Mouse (Mus musculus) adrenal gland (tissue): ENCODE measurements around the gene Otop1.

Source experiments
- intact Hi-C: fragments of 180-260 bp; cut with DNase I; formaldehyde crosslinking; loops from one replicate; pipeline ENCODE4 v1.15.1; 2025

The Otop1 gene

GRCm38 (mm10) chr5:38301761-38302411 lies 26.1 kb downstream of the Otop1 start:
- intact Hi-C loops = no loop called here

DNA sequence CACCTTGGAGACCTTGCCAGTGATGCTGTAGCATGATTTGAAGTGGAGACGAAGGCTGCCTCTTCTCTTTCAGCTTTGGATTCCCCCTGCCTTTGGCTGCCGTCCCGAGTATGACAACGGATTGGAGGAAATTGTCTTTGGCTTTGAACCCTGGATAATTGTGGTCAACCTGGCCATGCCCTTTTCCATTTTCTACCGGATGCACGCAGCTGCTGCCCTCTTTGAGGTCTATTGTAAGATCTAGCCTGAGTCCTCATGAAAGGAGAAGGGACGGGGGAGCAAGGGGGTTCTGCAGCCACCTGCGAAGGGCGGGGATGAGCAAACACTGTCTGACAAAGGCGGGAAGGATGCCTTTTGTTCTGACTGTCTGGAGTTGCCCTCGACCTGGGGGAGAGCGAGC lies 26.9 kb downstream of the Otop1 start:
- intact Hi-C loops = no loop called here

DNA sequence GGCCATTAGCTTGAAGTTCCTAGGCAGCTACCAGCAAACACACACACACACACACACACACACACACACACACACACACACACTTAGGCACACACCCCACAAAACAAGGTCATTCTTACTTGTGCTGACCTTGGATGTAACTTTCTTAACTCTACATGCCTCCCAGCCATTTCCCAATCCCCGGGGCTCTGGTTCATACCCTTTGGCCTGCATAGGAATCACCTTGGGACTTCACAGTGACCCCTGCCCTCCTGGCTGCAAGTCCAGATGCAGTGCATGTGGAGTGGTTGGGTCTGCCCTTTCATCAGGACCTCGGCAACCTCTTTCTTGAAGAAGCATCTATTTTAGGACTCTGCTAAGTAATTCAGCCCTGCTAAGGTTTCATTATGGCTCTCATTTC lies 29.5 kb downstream of the Otop1 start:
- intact Hi-C loops = loop anchor here (5.0 kb wide), 1 partner anchor 327 kb away; no protein-coding TSS in a partner anchor

DNA sequence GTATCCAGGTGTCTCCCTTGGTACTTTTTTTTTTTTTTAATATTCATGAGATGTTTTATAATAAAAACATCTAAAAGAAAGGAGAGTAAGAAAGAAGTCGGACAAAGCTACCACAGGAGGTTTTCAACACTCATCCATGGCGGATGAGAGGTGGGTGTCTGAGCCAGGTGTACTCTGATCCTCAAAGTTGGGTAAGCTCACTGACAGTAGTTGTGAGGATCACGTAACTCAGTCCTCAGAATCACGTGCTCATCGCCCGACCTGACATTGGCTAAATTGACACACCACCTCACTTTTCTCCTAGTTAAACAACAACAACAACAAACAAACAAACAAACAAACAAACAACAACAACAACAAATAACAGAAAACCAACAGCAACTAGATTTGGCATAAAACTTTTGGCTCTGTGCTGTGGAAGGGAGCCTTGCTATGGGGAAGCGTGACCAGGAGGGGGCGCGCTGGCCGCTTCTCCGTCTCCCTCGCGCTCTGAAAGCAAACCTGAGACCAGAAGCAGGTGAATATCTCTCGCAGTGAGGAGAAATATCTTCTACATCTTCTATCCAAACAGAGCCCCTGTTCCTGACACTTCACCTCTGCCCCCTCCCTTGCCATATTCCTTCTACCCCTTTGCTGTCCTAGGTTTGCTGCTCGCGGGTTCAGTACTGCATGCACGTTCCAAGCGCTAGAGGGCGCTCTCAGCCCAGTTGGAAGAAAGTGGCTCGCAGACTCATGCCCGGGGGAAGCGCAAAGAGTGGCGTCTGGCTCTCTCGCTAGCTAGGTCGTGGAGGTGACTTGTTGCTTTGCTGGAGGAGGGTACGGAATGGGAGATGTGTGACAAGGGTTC lies 31.7 kb downstream of the Otop1 start:
- intact Hi-C loops = loop anchor here (1.0 to 5.0 kb wide), 3 partner anchors 162 to 325 kb away; no protein-coding TSS in a partner anchor

DNA sequence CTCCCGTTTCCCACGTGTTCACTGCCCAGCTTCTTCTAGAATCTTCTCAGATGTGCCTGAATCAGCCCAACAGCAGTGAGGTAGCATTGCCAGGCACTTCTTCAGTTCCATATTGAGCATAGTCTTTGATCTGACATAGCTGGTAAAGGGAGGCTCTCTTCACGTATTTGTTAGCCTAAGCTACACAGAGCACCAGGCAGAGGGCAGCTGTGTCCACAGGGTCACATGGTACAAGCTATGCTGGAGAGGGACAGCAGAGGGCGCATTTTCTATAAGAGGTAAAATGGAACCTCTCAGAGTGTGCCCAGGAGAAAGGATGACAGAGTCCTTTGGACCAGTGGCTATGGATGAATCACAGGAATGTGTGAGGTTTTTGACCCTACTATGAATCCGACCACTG lies 33.1 kb downstream of the Otop1 start:
- intact Hi-C loops = loop anchor here (2.0 to 5.0 kb wide), 2 partner anchors 204 to 323 kb away; no protein-coding TSS in a partner anchor

- intact Hi-C loops = loop anchor here (2.0 to 5.0 kb wide), 2 partner anchors 203 to 323 kb away; no protein-coding TSS in a partner anchor
Observed at GRCm38 (mm10) chr5:38309795-38310194, 34.0 kb downstream of the Otop1 start.

DNA sequence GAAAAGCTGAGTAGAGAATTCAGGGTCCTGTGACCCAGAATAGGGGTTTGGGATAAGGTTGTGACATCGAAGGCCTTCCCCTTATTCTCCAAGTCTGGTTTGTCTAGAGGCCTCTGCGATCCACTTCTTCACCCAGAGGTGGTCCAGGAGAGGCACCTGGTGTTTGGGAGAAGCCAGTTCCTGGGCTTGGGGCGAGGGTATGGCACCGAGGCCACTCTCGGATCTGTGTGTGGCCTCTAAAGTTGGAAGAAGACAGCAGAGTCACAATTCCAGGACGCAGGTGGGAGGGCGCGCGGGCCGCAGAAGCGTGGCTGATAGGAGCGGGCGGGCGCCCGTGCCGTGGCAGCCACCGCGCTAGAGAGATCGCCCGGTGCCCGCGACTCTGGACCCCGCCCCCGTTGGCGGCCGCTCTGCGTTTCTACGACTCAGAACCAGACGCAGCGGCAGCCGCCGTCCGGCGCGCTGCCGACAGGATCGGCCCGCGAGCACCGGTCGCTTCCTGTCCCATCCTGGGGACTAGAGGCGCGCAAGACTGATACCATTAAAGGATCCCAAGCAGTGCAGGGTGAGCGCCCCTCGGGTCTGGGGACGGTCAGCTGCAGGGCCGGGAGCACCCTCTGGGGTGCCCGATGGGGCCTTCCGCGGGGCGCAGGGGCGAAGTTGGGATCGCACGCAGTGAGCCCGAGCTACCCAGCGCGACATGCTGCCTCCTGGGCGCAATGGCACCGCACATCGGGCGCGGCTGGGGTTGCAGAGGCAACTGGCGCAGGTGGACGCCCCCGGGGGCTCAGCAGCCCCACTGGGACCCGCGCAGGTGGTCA lies 43.4 kb downstream of the Otop1 start, which contains the start of gene Drd5:
Gene Drd5, plus strand, starts transcription at position 402 of the 821 bp plus-strand sequence.
- intact Hi-C loops = no loop called here

DNA sequence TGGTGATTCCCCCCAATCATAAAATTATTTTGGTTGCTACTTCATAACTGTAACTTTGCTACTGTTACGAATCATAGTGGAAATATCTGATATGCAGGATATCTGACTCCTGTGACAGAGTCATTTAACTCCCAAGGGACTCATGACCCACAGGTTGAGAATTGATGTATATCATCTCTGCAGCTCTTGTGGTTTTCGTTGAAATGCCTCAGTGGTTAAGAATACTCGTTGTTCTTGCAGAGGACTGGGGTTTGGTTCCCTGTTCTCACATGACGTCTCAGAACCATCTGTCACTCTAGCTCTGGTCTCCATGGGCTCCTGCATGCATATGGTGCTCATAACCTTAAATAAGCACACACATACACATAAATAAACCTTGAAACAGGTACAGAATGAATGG lies 57.6 kb downstream of the Otop1 start:
- intact Hi-C loops = loop anchor here (10.0 kb wide), 1 partner anchor 131 kb away; no protein-coding TSS in a partner anchor

GRCm38 (mm10) chr5:38334582-38334981 lies 58.8 kb downstream of the Otop1 start:
- intact Hi-C loops = loop anchor here (10.0 kb wide), 1 partner anchor 130 kb away; no protein-coding TSS in a partner anchor

- intact Hi-C loops = no loop called here
Observed at GRCm38 (mm10) chr5:38343101-38343500, 67.3 kb downstream of the Otop1 start.

DNA sequence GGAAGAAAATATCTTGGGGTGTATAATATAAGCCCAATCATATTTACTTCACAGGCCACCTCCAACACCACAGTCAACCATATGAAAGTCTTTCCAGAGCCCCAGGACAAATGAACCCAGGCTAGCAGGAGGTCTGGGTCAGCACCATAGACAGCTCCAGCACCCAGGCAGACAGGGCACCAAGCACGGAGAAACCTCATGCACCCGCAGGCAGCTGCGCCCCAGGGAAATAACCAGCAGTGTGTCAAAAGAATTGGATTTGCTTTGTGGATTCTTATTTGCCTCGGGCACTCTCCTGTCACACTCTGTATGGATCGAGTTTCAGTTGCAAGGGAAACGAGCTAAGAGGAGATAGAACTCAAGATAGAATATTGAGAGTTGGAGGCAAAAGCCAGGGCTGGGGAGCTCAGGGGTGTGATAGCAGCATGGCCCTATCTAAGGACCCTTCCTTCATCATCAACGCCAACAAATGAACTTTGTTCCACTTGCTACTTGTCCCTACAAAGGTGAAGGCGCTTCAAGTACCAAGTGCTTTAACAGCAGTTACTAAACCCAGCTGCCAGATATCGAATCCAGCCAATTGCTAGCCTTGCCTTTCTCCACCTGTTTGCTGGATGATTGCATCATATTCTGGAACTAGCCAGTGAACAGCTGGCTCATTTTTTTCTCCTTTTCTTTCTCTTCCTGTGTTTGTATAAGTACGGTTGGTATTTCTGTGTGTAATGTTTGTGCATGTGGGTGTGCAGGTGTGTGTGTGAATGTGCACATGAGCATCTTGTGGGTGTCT lies 71.1 kb downstream of the Otop1 start:
- intact Hi-C loops = no loop called here

- intact Hi-C loops = no loop called here
Observed at GRCm38 (mm10) chr5:38350351-38350929, 74.7 kb downstream of the Otop1 start.
